Comparison of ENCODE assay signal across 10 mouse cellular contexts in the genomic region with DNA sequence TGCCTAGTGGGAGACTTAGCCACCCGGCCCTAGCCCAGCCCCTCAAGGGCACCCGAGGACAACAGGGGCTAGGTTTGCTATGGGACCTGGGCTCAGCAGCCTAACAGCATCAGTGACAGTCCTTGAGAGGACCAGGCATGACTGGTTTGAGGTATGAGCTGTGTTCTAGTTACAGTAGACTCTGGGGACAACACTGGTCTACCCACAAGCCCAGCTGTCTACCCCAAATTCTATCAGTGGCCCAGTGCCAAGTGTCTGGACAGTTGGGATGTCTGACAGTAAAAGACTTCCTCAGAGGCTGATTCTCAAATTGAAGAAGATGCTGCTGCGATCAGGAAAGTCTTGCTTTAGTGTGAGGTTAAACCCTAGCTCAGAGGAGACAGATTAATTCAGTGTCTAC. TPM values are rescaled to one million over a fixed set of nuclear protein-coding genes. Genes with fewer than 3 reads are reported as not detected.
DNase-seq lines count a peak whose midpoint lies in the region; ATAC-seq and TF ChIP-seq lines count a peak whose summit lies in the region.
"Had no signal": no experiment of that assay in that cellular context is flagged by ENCODE, and none has a peak within 500 bp of the region (broad histone marks: within the 10 kb centered on the region; RNA-seq: fewer than 3 reads in every experiment).

No protein-coding gene starts in this region.

- no peaks in the 10 kb centered on the region for H3K27me3 ChIP-seq in heart, embryonic 13.5 days (replicated peaks)
- no peaks in the 10 kb centered on the region for H3K27me3 ChIP-seq in liver, embryonic 14.5 days (ENCODE audit: control insufficient read depth, insufficient read depth, low read length)
- no peaks in the 10 kb centered on the region for H3K27me3 ChIP-seq in liver, postnatal 0 days (ENCODE audit: insufficient read depth, low read length)
- H3K27me3 ChIP-seq in neural tube, embryonic 15.5 days (replicated peaks): no peaks in the 10 kb centered on the region

- DNase-seq in heart, adult 8-10 months (ENCODE audit: low spot score): no peak
- no peak for DNase-seq in liver, embryonic 14.5 days (ENCODE audit: low read depth in 3 of 3, low spot score in 3 of 3)
- no peak for DNase-seq in liver, postnatal 0 days
- peak; percentile 22 for DNase-seq in gastrocnemius, postnatal 25 days
- no peak for DNase-seq in adrenal gland, postnatal 4 days (ENCODE audit: low spot score in 2 of 2)
- DNase-seq in adrenal gland, postnatal 10 days: no peak

- no peak overlapping the region for H3K4me3 ChIP-seq in heart, embryonic 13.5 days
- H3K4me3 ChIP-seq in liver, embryonic 14.5 days (ENCODE audit: insufficient read depth in 1 of 2, low read depth in 2 of 2, low read length in 2 of 2): no peak overlapping the region
- H3K4me3 ChIP-seq in liver, postnatal 0 days (ENCODE audit: low read depth, low read length): no peak overlapping the region
- H3K4me3 ChIP-seq in neural tube, embryonic 15.5 days (replicated peaks): no peak overlapping the region

- H3K9ac ChIP-seq in heart, embryonic 13.5 days: peak overlapping the region; percentile 20; the same call in 1 of the 2 replicates
- no peak overlapping the region for H3K9ac ChIP-seq in liver, embryonic 14.5 days (replicated peaks)
- H3K9ac ChIP-seq in liver, postnatal 0 days (replicated peaks): no peak overlapping the region
- no peak overlapping the region for H3K9ac ChIP-seq in neural tube, embryonic 15.5 days (replicated peaks)

- no peaks in the 10 kb centered on the region for H3K9me3 ChIP-seq in heart, embryonic 13.5 days
- H3K9me3 ChIP-seq in liver, embryonic 14.5 days (ENCODE audit: control insufficient read depth, low read length): no peaks in the 10 kb centered on the region
- no peaks in the 10 kb centered on the region for H3K9me3 ChIP-seq in liver, postnatal 0 days (ENCODE audit: low read length)
- H3K9me3 ChIP-seq in neural tube, embryonic 15.5 days (replicated peaks): no peaks in the 10 kb centered on the region

- WGBS in heart, embryonic 13.5 days: 56% methylated on average over 3 of the region's 3 CpGs
- WGBS in liver, embryonic 14.5 days (ENCODE audit: insufficient replicate concordance): 84% methylated on average over 3 of the region's 3 CpGs
- WGBS in liver, postnatal 0 days (ENCODE audit: insufficient replicate concordance): 84% methylated on average over 3 of the region's 3 CpGs
- 88% methylated on average over 3 of the region's 3 CpGs for WGBS in neural tube, embryonic 15.5 days

- H3K36me3 ChIP-seq in heart, embryonic 13.5 days: peaks cover 13% of the 10 kb centered on the region
- peaks cover 4% of the 10 kb centered on the region for H3K36me3 ChIP-seq in liver, embryonic 14.5 days (replicated peaks; ENCODE audit: control insufficient read depth, insufficient read depth, low read depth)
- peaks cover 7% of the 10 kb centered on the region; the same call in 1 of the 2 replicates for H3K36me3 ChIP-seq in liver, postnatal 0 days (replicated peaks; ENCODE audit: insufficient read depth, low read length)
- 0 out of 2 replicates have a peak, but pooled peaks cover 4% of the 10 kb centered on the region for H3K36me3 ChIP-seq in neural tube, embryonic 15.5 days

- no peak for ATAC-seq in heart, embryonic 13.5 days (ENCODE audit: extremely low read depth, insufficient number of reproducible peaks, low FRiP score, low TSS enrichment)
- ATAC-seq in liver, embryonic 14.5 days (ENCODE audit: insufficient read depth): no peak
- no peak for ATAC-seq in liver, postnatal 0 days
- ATAC-seq in neural tube, embryonic 15.5 days (ENCODE audit: low FRiP score): no peak

- TF ChIP-seq EP300 in liver, embryonic 14.5 days (IDR thresholded peaks at IDR 0.05; ENCODE audit: low read depth): no peak
- TF ChIP-seq EP300 in liver, postnatal 0 days (IDR thresholded peaks at IDR 0.05; ENCODE audit: low read depth): no peak

- TF ChIP-seq CTCF in liver, embryonic 14.5 days (IDR thresholded peaks at IDR 0.05; ENCODE audit: low read depth): no peak
- no peak for TF ChIP-seq CTCF in liver, postnatal 0 days (IDR thresholded peaks at IDR 0.05; ENCODE audit: low read depth)

- no peak overlapping the region for H3K4me2 ChIP-seq in heart, embryonic 13.5 days
- no peak overlapping the region for H3K4me2 ChIP-seq in liver, embryonic 14.5 days (ENCODE audit: low read depth)
- H3K4me2 ChIP-seq in liver, postnatal 0 days (ENCODE audit: low read depth, low read length): no peak overlapping the region
- no peak overlapping the region for H3K4me2 ChIP-seq in neural tube, embryonic 15.5 days

- 0 out of 2 replicates have a peak overlapping the region, but pooled peaks have one; percentile 56 for H3K27ac ChIP-seq in heart, embryonic 13.5 days (replicated peaks)
- H3K27ac ChIP-seq in liver, embryonic 14.5 days: 0 out of 2 replicates have a peak overlapping the region, but pooled peaks have one; percentile 13
- H3K27ac ChIP-seq in liver, postnatal 0 days (ENCODE audit: low read depth): no peak overlapping the region
- H3K27ac ChIP-seq in neural tube, embryonic 15.5 days (replicated peaks): peak overlapping the region; percentile 39; the same call in 1 of the 2 replicates

- H3K4me1 ChIP-seq in heart, embryonic 13.5 days: peaks cover 44% of the 10 kb centered on the region
- H3K4me1 ChIP-seq in liver, embryonic 14.5 days (replicated peaks; ENCODE audit: control insufficient read depth in 2 of 2, insufficient read depth in 2 of 2, low read length in 1 of 2): peaks cover 50 to 51% of the 10 kb centered on the region in 2 experiments
- peaks cover 48% of the 10 kb centered on the region for H3K4me1 ChIP-seq in liver, postnatal 0 days (ENCODE audit: insufficient read depth)
- H3K4me1 ChIP-seq in neural tube, embryonic 15.5 days: peaks cover 20% of the 10 kb centered on the region

RNA-seq across cellular contexts. Expression of a gene that starts 20.6 kb away (rescaled TPM):
- polyA plus RNA-seq in heart, embryonic 13.5 days (2015; fragmentation: Nextera tagmentation; extraction: Ambion mirVana): 58.1 and 60.9 TPM in 2 replicates
- total RNA-seq in heart, adult 8-10 months (2022): 10 to 100 TPM; 41.6 to 53.8 (median 51.7) TPM
- polyA plus RNA-seq in liver, embryonic 14.5 days (2012; rRNA removed): 36.0 and 40.1 TPM in 2 replicates
- 44.3 and 46.3 TPM in 2 replicates for polyA plus RNA-seq in liver, embryonic 14.5 days (2014; fragmentation: Nextera tagmentation; extraction: Ambion mirVana)
- polyA plus RNA-seq in liver, postnatal 0 days (2015; fragmentation: Nextera tagmentation; extraction: Ambion mirVana): 48.0 and 50.2 TPM in 2 replicates
- total RNA-seq in gastrocnemius, postnatal 25 days (2021): 10 to 100 TPM; 41.7 to 45.1 TPM
- polyA plus RNA-seq in neural tube, embryonic 15.5 days (2015; fragmentation: Nextera tagmentation; extraction: Ambion mirVana): 219 and 243 TPM in 2 replicates
- total RNA-seq in adrenal gland, postnatal 4 days (2021): 100 to 1,000 TPM; 103 to 113 TPM
- total RNA-seq in adrenal gland, postnatal 10 days (2021): 10 to 100 TPM; 92.8 to 94.0 TPM

RNA-seq across cellular contexts. Expression of a gene that starts 26.7 kb away (rescaled TPM):
- 1.2 and 1.5 TPM in 2 replicates for polyA plus RNA-seq in heart, embryonic 13.5 days (2015; fragmentation: Nextera tagmentation; extraction: Ambion mirVana)
- total RNA-seq in heart, adult 8-10 months (2022): under 1 TPM in 1 of 4 experiments, not detected in 3; 0.22 TPM
- polyA plus RNA-seq in liver, embryonic 14.5 days (2012; rRNA removed): 1.1 TPM in 2 replicates
- 0.42 and 0.99 TPM in 2 replicates for polyA plus RNA-seq in liver, embryonic 14.5 days (2014; fragmentation: Nextera tagmentation; extraction: Ambion mirVana)
- polyA plus RNA-seq in liver, postnatal 0 days (2015; fragmentation: Nextera tagmentation; extraction: Ambion mirVana): 0.13 TPM in 1 of 2 replicates, not detected in the other
- total RNA-seq in gastrocnemius, postnatal 25 days (2021): under 1 TPM; 0.51 to 0.61 TPM
- 1.0 and 1.1 TPM in 2 replicates for polyA plus RNA-seq in neural tube, embryonic 15.5 days (2015; fragmentation: Nextera tagmentation; extraction: Ambion mirVana)
- total RNA-seq in adrenal gland, postnatal 4 days (2021): 10 to 100 TPM in 1 of 2 experiments, 1 to 10 TPM in 1; 3.7 to 15.0 TPM
- 1 to 10 TPM; 1.9 to 2.5 TPM for total RNA-seq in adrenal gland, postnatal 10 days (2021)
- total RNA-seq: neutrophil, adult 5-6 weeks had no signal
- polyA plus RNA-seq: macrophage had no signal

RNA-seq across cellular contexts. Expression of a gene that starts 48.5 kb away (rescaled TPM):
- polyA plus RNA-seq in heart, embryonic 13.5 days (2015; fragmentation: Nextera tagmentation; extraction: Ambion mirVana): 21.8 and 22.3 TPM in 2 replicates
- total RNA-seq in heart, adult 8-10 months (2022): 10 to 100 TPM; 13.0 to 15.3 (median 13.5) TPM
- 2.2 and 2.4 TPM in 2 replicates for polyA plus RNA-seq in liver, embryonic 14.5 days (2012; rRNA removed)
- polyA plus RNA-seq in liver, embryonic 14.5 days (2014; fragmentation: Nextera tagmentation; extraction: Ambion mirVana): 0.90 and 1.2 TPM in 2 replicates
- 2.1 and 2.3 TPM in 2 replicates for polyA plus RNA-seq in liver, postnatal 0 days (2015; fragmentation: Nextera tagmentation; extraction: Ambion mirVana)
- 10 to 100 TPM in 1 of 2 experiments, 1 to 10 TPM in 1; 8.7 to 10.1 TPM for total RNA-seq in gastrocnemius, postnatal 25 days (2021)
- polyA plus RNA-seq in neural tube, embryonic 15.5 days (2015; fragmentation: Nextera tagmentation; extraction: Ambion mirVana): 36.6 and 36.8 TPM in 2 replicates
- 10 to 100 TPM; 26.2 to 28.6 TPM for total RNA-seq in adrenal gland, postnatal 4 days (2021)
- total RNA-seq in adrenal gland, postnatal 10 days (2021): 10 to 100 TPM; 15.1 to 18.4 TPM

RNA-seq across cellular contexts. Expression of a gene that starts 59.8 kb away (rescaled TPM):
- 32.1 and 32.5 TPM in 2 replicates for polyA plus RNA-seq in heart, embryonic 13.5 days (2015; fragmentation: Nextera tagmentation; extraction: Ambion mirVana)
- total RNA-seq in heart, adult 8-10 months (2022): 10 to 100 TPM; 45.5 to 50.0 (median 47.4) TPM
- 4.5 and 5.4 TPM in 2 replicates for polyA plus RNA-seq in liver, embryonic 14.5 days (2012; rRNA removed)
- 4.9 and 6.1 TPM in 2 replicates for polyA plus RNA-seq in liver, embryonic 14.5 days (2014; fragmentation: Nextera tagmentation; extraction: Ambion mirVana)
- 6.2 and 6.8 TPM in 2 replicates for polyA plus RNA-seq in liver, postnatal 0 days (2015; fragmentation: Nextera tagmentation; extraction: Ambion mirVana)
- total RNA-seq in gastrocnemius, postnatal 25 days (2021): 10 to 100 TPM; 15.5 to 19.6 TPM
- 34.0 and 37.4 TPM in 2 replicates for polyA plus RNA-seq in neural tube, embryonic 15.5 days (2015; fragmentation: Nextera tagmentation; extraction: Ambion mirVana)
- 10 to 100 TPM; 35.4 to 43.0 TPM for total RNA-seq in adrenal gland, postnatal 4 days (2021)
- total RNA-seq in adrenal gland, postnatal 10 days (2021): 10 to 100 TPM; 30.4 to 34.5 TPM
